Mouse (Mus musculus) right cerebral cortex, adult 18-20 months (tissue): ENCODE results near the gene Gm19402.
"Not testable (repeated sequence)": the region's sequence is repeated elsewhere in the genome, so short reads cannot be mapped to it uniquely, and the experiment has no call there.

Source experiments
- DNase-seq: peaks from one replicate; pipeline ENCODE4 v3.0.0; 2022; ENCODE audit warnings: mixed read lengths

Gm19402 gene

DNA sequence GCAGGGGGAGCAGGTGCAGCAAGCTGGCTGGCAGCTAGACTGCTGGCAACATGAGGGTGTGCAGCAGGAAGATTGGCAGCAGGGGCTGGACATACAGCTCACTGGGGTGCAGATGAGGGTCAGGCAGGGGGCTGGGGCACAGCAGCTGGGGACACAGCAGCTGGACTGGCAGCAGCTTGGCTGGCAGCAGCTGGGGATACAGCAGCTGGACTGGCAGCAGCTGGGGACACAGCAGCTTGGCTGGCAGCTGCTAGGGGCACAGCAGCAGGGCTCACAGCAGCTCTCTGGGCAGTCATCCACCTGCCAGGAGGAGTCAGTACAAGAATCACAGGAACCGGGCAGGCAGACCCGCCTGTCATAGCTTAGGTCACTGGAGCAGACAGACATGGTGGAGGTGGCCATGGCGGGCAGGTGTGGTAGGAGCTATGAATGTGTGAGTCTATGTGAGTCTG is at the start of gene Gm19402:
Gene Gm19402, minus strand, starts transcription at position 402 of the 452 bp plus-strand sequence.
- not testable (repeated sequence) for DNase-seq

DNA sequence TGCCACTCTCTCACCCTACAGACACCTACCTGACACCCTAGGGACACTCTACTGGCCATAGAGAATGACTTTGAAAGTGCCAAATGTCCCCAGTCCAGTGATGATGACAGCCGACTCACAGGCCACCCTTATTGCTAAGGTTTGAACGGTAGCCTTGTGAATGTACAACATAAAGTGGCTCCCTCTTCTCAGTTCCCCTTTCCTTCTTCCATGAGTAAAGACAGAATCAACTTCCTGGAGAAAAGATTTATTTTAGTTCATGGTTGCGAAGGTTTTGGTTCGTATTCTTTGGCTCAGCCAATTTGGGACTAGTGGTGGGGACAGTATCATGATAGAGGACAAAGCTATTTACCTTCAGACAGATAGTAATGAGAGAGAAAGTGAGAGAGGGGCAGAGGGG is 48.4 kb upstream of the Gm19402 start:
- DNase-seq: no peak

DNA sequence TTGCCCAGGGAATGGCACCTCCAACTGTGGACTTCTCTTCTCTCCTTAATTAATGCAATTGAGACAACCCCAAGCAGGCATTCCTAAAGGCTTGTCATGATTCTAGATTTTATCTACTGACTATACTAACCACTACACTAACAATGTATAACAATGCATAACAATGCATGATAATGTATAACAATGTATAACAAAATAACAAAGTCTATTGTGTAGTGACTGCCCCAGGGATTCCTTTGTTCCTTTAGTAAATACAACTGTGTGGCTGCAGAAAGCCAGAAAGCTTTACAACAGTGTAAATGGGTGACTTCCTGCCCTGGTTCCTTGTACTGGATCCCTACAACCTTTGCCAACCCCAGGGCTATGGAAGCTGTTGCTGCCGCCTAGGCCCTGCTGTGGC is 45.4 kb upstream of the Gm19402 start:
- DNase-seq: no peak

DNA sequence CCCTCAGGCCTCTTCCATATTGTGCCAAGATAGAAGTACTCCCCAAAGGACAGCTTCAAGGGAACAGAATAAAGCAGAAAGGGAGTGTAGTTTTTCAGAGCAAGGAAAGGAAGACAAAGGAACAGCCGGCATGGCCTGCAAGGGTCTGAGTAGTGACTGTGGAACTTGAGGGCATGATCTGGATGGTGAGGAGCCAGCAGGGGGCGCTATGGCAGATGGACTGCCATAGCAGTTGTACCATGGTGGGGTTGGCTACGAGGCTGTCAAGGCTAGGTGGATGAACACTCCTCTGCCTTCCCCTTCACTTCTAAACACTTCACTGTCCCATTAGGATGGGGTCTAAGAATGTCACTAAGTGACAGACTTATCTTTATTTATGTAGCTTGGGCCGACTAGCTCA is 38.7 kb upstream of the Gm19402 start:
- no peak for DNase-seq

DNA sequence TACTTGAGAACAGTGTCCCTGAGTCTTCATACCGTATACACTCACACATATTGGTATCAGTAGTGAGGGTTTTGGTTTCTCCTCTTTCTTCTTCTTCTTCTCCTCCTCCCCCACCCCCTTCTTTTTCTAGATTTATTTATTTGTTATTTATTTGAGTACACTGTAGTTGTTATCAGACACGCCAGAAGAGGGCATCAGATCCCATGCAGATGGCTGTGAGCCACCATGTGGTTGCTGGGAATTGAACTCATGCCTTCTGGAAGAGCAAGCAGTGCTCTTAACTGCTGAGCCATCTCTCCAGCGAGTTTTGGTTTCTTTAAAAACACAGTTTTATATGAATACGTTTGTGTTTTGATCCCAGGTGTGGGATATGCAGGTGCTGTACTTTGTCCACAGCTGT is 37.7 kb upstream of the Gm19402 start:
- DNase-seq: no peak

DNA sequence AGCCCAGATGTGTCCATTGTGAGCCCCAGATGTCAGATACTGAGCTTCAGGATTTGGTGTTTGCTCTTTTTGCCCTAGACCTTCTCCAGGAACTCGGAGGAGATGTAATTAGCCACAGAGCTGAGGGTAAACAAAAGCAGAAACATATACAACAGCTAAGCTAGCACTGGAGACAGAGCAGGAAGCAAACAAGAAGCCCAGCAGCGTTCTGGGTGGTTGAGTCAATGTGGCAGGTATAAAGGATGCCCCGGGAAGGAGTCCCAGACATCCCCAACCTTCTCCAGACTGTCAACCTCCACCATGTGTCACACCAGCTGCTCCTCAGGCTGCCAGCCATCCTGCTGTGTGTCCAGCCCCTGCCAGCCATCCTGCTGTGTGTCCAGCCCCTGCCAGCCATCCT is 35.6 kb upstream of the Gm19402 start, which contains the start of gene Gm10100:
Gene Gm10100, plus strand, starts transcription at position 301 of the 400 bp plus-strand sequence.
- DNase-seq: no peak

DNA sequence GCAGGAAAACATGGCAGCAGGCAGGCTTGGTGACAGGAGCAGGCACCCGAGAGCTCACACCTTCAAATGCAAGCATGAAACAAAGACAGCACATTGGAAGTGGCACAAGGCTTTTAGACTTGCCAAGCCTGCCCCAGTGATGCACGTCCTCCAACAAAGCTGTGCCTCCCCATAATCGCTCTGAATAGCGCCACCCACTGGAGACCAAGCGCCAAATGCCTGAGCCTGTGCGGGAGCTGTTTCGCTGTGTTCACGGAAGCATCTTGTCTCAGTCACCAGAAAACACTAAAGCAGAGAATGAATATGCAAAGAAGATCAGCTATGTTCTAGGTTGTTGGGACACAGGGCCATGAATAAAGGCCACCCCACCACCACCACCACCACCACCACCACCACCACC is 34.3 kb upstream of the Gm19402 start:
- no peak for DNase-seq

DNA sequence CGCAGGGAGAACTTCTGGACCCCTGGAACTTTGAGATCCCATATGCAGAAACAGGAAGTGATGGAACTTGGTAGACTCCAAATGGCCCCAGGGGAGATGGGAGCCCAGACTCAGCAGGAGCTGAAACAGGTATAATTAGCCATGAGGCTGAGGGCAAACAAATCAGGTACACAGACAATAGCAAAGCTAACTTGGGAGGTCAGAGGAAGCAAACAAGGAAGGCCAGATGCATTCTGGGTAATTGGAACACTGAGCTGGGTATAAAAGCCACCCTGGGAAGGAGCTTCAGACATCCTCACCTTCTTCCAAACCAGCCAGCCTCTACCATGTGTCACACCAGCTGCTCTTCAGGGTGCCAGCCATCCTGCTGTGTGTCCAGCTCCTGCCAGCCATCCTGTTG is 29.7 kb upstream of the Gm19402 start, which contains the start of gene Krtap12-1:
Gene Krtap12-1, plus strand, starts transcription at position 301 of the 400 bp plus-strand sequence.
- DNase-seq: not testable (repeated sequence)

DNA sequence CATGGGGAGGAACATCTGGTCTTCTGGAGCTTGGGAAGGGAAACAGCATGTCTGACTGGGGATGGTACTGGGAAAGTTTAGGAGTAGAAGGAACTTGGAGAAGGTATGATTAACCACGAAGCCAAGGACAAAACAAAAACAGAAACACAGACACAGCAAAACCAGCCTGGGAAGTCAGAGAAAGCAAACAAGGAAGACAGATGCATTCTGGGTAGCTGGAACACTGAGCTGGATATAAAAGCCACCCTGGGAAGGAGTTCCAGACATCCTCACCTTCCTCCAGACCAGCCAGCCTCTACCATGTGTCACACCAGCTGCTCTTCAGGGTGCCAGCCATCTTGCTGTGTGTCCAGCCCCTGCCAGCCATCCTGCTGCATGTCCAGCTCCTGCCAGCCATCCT is 24.9 kb upstream of the Gm19402 start, which contains the start of gene Gm10142:
Gene Gm10142, plus strand, starts transcription at position 301 of the 400 bp plus-strand sequence.
- no peak for DNase-seq

DNA sequence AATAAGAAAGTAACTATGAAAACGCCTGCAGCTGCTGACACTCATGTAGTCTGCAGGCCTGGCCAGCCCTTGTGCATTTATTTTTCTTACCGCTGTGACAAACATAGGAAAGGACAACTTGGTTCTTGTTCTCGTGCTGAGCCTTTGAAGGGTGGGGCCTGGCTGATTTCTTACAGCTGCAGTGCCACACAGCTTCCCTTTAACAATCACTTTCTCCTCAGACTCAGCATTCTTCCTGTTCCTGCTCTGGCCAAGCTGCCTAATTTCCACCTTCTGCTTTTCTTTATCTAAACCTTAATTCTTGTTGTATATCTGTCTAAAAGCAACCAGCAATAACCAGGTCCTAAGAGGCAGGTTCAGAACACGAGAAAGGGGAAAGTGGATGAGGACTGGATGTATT is 23.2 kb upstream of the Gm19402 start:
- no peak for DNase-seq

DNA sequence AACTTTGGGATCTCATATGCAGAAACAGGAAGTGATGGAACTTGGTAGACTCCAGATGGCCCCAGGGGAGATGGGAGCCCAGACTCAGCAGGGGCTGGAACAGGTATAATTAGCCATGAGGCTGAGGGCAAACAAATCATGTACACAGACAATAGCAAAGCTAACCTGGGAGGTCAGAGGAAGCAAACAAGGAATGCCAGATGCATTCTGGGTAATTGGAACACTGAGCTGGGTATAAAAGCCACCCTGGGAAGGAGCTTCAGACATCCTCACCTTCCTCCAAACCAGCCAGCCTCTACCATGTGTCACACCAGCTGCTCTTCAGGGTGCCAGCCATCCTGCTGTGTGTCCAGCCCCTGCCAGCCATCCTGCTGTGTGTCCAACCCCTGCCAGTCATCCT is 20.6 kb upstream of the Gm19402 start, which contains the start of gene Gm10024:
Gene Gm10024, plus strand, starts transcription at position 301 of the 400 bp plus-strand sequence.
- DNase-seq: not testable (repeated sequence)

DNA sequence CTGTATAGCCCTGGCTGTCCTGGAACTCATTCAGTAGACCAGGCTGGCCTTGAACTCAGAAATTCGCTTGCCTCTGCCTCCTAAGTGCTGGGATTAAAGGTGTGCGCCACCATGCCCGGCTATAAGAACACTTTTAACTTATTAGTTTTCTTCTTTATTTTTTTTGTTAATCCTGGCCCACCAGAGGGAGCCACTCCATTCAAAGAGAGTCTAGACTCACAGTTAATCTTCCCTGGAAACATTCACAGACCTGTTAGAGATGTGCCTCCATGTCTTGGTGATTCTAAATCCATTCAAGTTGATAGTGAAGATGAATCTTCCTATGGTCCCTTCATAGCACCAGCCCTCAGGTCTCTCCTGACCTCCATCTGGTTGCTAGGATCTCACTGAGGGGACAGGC is 19.3 kb upstream of the Gm19402 start:
- DNase-seq: no peak

DNA sequence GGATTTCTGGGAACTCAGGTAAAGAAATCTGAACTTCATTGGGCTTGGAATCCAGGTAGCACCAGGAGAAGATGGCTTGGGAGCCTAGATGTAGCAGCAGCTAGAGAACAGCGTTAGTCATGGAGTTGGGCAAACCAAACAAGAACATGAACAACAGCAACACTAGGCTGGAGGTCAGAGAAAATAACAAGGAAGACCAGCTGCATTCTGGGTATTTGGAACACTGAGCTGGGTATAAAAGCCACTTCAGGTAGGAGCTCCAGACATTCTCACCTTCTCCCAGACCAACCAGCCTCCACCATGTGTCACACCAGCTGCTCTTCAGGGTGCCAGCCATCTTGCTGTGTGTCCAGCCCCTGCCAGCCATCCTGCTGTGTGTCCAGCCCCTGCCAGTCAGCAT is 15.8 kb upstream of the Gm19402 start, which contains the start of gene Gm10272:
Gene Gm10272, plus strand, starts transcription at position 301 of the 400 bp plus-strand sequence.
- DNase-seq: no peak

DNA sequence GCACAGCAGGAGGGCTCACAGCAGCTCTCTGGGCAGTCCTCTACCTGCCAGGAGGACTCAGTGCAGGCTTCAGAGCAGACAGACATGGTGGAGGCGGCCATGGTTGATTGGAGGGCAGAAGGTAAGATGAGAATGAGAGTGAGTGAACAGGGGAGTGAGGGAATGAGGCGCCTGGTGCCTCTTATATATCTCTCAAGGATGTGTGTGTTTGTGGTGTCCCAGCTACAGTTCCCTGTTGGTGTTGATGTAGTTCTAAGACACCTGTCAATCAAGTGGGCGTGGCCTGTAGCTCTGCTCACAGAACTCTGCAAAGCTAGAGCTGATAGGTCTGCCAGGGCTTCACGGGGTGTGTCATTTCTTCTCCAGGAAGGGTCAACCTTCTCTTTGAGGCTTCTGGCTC is 6.6 kb upstream of the Gm19402 start, which contains the start of gene Gm9508:
Gene Gm9508, minus strand, starts transcription at position 101 of the 400 bp plus-strand sequence.
- no peak for DNase-seq

DNA sequence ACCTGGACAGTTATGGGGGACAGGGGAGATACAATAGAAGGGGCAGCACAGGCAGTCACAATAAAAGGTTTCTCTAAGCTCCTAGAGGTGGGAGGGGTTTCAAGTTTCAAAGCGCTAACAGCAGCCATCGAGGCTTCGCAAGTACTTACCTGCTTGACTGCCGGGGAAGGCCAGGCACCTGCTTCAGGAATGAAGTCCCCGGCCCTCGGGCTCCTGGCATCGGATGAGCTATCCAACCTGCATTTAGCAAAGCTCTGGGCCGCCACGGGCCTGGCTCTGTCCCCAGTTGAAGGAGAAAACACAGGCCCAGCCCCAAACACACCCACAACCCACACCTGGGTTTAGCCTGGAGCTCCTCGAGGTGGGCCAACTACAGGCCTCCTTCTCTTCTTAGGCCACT is 3.5 kb downstream of the Gm19402 start:
- DNase-seq: no peak

DNA sequence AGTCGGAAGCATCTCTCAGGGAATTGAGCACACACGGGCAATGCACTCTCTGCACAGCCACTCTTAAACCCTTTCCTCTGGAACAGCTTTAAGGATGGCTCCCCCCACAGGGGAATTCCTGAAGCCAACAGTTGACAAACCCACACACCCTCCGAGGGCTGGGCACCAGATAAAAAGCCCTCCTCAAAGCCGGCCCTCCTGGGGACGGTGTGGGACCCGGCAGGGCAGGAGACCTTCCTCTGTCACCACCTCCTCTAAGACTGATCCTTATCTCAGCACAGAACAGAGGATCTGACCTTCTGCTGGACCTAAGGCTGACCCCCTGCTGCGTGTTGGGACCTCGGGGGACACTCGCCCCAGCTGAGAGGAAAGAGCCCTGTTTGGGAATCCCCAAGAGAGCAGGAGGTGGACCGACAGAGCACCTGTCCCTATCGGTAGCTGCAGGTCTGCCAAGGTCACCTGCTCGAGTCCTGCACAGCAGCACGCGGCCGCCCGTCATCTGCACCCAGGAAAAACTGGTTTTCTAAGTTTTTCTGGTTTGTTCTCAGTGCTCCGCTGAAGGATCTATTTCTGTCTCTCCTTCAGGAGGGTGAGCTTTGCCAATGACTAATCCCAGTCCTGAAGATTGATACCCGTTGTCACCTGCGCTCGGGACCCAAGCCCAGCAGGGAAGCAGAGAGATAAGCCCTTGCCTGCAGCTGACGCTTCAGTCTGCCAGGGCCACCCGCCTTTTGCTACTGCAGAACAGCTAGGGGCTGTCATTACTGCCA is 4.5 kb downstream of the Gm19402 start, which contains the start of gene Tspear:
Gene Tspear, plus strand, starts transcription at position 675 of the 770 bp plus-strand sequence.
- no peak for DNase-seq

DNA sequence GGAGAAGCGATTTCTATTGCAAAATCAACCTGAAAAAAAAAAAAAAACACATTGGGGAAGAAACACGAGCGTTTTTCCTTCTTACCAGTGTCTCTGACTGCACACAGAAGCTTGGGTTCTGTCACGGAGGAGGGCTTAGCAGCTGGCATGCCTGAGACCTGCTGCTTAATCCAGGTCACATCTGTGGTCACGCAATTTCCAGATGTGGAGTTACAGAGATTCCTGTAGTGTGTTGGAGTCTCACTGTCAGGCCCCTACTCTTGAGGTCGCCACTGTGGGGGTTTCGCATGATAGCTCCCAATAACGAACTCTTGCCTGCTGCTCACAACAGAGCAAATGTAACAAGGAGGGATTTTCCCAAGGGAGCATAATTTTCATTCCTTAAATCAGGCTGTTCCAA is 6.4 kb downstream of the Gm19402 start:
- DNase-seq: no peak

DNA sequence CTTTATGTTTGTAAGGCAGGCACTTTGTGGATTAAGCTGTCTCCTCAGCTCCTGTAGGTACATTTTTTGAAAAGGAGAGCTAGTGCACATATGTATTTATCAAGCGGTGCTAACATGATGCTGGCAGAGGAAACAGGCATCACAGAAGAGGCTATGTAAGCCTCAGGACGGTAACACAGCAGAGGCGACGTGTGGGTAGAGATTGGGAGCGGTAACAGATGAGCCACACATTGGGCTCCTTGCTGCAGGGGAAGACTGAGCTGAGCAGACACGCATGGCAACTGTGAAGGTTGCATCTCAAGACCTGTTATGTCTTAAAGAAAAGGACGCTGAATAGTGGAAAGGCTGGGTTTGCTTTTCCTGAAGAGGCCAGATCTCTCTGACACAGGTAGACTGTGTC is 7.6 kb downstream of the Gm19402 start:
- DNase-seq: peak; percentile 31

DNA sequence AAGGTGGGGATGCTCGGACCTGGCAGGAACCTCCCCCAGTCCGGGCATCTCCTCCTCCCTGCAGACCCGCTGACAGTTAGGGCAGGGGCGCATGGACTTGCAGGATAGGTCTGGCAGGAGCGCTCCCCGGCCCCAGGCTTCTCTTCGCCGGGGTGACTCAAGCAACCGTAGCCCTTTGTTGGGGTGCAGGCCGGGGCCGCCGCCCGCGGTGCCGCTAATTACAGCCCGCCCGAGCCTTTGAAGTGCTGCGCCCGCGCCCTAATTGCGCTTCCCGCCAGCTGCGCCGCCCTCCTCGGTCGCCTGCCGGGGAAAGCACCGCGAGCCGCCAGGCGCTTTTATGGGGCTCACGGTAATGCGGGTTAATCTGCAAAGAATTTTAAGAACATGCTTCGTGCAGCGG is 13.0 kb downstream of the Gm19402 start:
- no peak for DNase-seq

DNA sequence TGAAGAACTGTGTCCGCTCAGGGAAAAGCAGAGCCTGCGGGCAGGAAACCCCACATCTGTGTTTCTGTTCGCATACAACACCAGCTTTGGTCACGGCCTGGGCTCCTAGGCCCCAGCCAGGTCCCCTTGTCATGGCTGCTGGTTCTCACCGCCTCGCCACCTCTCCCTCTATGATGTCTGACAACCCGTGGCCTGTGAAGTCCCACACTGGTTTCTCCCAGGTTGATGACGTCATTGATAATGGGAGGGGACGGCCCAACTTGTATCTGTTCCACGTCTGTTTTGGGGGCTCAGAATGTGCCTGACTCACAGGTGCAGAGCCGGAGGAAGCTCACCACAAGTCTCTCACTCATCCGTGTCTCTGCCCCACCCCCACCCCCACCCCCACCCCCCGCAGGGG is 16.8 kb downstream of the Gm19402 start:
- DNase-seq: no peak

DNA sequence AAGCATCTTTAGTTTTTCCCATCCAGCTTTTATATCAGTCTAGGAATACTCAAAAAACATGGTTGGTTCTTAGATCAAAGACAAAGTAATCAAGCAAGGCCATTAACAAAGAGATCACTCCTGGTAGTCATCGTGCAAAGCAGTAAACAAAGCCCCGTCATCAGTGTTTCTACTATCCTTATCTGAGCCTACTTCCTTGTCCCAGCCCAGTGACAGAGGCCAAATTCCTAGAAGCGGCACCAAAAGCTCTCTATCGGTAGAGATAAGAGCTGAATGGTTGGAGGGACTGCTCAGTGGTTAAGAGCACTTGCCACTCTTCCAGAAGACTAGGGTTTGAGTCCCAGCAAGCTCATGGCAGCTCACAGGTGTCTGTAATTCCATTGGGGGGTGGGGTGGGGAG is 19.0 kb downstream of the Gm19402 start:
- DNase-seq: no peak

DNA sequence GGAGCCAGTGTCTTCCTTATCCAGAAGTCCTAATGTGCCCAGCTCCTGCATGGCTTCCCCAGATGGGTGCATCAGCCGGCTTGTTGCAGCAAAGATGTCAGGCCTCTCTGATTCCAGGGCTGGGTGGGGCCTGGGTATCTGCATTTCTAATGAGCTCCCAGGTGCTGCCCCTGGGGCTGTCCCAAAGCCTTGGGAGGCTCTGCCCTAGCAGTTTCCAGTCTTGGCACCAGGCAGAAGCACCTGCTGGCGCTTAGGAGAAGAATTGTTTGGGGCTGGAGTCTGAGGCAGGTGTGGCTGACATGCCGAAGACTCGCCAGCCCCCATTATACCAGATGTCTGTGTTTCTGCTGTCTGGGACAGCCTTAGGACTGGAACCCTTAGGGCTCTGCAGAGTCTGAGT is 19.8 kb downstream of the Gm19402 start:
- no peak for DNase-seq

DNA sequence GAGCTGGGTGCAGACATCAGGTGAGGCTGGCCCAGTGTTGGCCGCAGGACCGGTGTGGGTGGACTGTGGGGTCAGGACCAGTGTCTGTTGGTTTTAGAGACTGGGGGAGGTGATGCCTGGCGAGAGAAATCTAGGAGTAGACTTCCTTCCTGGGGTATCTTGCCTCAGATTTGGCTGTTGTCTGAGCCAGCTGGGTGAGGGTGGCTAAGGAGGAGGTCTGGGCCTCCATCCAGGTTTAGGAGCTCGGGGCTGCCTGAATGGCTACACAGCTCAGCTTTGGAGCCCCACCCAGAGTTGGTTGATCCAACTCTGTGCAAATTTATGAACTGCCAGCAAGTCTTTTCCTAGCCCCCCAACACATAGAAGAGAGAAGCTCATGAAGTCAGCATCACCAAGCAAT is 23.2 kb downstream of the Gm19402 start:
- peak; percentile 46 for DNase-seq

DNA sequence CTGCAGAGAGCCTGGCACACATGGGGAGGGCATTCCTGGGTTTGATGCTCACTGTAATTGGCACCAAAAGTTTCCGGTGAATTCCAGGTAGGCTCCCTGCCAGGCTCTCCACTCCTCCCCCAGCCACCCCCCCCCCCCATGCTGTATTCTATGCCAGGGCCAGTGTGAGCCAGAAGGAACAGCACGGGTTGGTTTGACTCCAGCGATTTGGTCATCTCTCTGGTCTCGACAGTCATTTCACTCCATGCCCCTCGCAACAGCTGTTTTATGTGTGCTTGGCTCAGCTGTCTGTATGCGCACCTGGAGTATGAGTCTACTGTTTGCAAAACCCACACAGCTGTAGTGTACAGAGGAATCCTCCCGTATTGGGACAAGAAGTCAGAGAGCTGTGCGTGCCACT is 24.2 kb downstream of the Gm19402 start:
- DNase-seq: no peak
